Mouse (Mus musculus): ENCODE measurements around the gene Nrp2.

The Nrp2 gene

DNA sequence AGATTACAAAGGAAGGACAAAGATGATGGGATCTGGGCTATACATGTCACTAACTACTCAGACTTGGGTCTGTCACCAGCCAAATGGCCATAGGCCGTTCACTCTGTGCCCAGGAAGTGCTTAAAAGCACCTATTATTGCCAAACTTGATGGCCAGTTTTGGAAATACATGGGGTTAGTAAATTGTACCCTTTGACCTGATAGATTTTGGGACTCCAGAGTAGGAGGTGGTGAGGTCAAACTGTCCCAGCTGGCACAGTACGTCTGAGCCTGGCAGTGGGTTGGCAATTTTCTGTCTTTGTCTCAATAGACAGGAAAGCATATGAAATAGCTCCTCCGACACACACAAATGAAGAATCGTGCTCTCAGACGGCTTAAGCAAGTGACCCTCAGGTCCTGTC is 20.8 kb downstream of the Nrp2 start:
- DNase-seq (ENCODE audit: low spot score in 2 of 2) = no peak

DNA sequence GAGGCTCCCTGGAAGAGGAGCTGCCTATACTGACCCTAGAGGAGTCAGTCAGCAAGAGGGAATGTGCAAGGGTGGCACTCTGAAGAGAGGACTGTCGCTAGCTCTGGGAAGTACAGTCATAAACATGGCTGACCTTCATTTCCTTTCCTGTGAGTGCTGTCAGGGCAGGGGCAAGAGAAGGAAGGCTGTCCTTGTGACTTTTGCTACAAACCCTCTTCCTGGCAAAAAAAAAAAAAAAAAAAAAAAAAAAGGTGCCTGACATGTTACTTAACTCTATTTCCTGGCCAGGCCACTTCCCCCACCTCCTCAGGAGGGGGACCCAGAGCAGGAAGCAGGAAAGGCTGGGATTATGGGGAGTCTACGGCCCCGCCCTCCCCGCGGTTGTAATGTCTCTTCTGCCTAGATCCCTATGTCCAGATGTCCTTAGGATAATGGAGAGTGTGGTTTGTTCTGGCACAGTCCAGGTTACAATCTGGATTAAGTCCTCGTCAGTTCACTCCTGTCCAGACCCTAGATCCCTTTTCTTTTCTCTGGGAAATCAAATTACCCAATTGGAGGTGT is 21.5 kb downstream of the Nrp2 start:
- DNase-seq (ENCODE audit: low spot score in 2 of 2) = no peak

DNA sequence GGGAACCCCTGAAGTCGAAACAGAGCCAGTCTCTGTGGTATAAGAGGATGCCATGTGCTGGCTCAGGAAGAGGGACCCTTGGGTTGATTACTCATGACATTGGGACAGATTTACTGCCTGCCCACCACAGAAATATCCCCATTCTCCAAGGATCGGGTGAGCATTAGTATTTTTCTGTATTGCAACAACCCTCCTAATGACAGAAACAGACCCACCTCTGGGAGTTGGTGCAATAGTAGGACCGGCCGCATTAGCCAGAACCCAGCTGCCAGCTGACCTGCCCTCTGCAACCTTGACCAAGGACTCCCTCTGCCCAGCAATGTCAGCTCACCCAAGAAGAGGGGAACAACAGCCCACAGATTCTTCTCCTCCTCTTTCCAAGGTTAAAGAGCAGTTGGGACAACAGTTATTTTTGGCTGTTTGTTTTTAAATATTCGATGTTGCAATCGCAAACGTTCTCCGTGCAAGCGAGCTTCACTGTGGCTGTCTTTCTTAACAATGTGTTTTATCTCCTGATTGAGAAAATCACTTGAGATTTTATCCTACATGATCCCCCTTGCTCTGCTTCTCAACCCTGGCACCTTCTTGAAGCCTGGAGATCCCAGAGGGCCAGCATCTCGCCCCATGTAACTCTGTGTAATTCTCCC is 22.1 kb downstream of the Nrp2 start:
- no peak for DNase-seq (ENCODE audit: low spot score in 2 of 2)

DNA sequence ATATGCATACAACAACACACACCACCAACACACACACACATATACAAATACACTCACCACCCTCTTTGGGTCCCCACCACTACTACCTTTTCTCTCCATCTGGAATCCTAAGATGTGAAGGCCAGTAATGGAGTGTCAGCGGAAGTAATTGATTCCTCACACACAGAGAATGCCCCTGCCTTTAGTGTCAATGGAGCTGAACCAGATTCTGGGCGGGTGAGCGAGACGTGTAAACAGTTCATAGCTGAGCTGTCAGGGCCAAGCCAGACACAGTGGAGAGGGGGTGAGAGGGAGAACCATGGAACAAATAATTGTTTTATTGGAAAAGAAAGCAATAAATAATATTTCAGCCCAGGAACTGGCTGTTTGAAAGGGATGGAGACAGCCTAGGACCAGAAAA is 24.1 kb downstream of the Nrp2 start:
- DNase-seq (ENCODE audit: low spot score in 2 of 2) = no peak

- no peak for DNase-seq (ENCODE audit: low spot score in 2 of 2)
Measured at GRCm38 (mm10) chr1:62728421-62728820, 25.3 kb downstream of the Nrp2 start.

DNA sequence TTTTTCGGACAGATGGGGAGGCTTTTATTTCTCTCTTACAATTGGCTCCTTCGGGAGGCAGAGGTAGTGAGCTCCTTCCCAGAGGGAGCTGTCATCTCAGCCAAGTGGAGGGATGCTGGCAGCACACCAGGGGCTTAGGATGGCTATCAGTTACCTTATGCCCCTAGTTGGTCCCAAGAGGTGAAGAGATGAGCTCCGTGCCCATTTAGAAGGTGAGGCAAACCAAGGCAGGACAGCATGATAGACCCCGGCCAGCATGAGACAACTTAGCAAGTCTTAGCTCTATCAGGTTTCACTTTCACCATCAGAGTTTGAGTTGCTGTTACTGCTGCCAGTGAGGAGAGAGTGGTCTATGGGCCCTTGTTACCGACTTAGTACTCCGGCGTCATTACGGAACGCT is 25.8 kb downstream of the Nrp2 start:
- no peak for DNase-seq (ENCODE audit: low spot score in 2 of 2)

GRCm38 (mm10) chr1:62729345-62730150 is 26.5 kb downstream of the Nrp2 start:
- no peak for DNase-seq (ENCODE audit: low spot score in 2 of 2)

GRCm38 (mm10) chr1:62732036-62732435 is 29.0 kb downstream of the Nrp2 start:
- DNase-seq (ENCODE audit: low spot score in 2 of 2) = no peak

DNA sequence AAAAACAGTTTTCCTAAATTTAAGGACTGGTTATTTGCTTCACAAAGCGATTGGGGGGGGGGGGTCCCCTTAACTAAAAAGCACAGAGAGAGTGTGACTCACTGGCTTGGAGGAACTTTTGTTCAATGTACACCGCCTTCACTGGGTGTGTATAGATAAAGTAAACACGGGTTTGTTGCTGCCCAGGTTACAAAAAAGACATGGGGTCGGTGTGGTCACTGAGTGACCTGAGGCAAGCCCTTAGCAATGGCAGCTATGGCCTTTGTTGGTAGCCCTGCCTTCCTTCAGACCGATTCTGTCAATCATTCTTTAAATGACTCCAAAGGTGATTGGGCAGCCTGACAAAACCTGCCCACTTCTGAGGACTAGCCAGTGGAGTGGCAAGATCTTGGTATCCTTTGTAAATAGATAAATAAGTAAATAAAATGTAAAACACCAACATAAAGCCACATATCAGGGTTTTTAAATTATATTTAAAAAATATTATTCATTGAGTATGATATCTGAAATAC is 31.4 kb downstream of the Nrp2 start:
- DNase-seq (ENCODE audit: low spot score in 2 of 2) = no peak

DNA sequence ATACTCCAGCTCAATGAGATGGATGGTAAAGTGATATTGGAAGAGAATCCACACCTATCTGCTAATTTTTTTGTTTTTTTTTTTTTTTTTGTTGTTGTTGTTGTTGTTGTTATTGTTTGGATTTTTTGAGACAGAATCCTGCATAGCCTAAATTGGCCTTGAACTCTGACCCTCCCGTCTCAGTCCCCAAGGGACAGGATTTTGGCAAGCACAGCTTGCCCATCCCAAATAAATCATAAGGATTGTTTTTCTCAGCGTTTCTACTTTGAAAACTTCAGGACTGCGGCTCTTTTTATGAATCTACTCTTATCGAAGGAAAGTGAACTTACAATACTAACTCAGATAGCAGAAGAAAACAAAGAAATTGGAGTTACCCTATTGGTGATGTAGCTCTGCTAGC is 31.9 kb downstream of the Nrp2 start:
- DNase-seq (ENCODE audit: low spot score in 2 of 2) = no peak

DNA sequence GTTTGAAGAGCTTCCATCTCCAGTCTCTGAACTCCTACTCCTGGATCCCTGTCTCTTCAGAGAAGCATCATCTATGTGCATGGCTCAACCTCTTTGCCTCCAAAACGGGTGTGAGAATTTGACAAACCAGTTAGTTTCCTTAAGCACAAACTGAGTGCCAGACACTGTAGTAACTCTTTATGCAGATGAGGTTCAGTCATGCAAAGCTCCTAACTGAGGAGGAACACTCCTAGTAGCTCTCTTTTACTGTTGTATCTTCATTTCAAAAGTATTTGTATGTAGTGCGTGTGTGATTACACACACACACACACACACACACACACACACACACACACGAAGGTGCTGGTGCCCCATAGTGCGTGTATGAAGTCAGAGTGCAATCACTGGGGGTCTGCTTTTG is 32.8 kb downstream of the Nrp2 start:
- DNase-seq (ENCODE audit: low spot score in 2 of 2) = no peak

DNA sequence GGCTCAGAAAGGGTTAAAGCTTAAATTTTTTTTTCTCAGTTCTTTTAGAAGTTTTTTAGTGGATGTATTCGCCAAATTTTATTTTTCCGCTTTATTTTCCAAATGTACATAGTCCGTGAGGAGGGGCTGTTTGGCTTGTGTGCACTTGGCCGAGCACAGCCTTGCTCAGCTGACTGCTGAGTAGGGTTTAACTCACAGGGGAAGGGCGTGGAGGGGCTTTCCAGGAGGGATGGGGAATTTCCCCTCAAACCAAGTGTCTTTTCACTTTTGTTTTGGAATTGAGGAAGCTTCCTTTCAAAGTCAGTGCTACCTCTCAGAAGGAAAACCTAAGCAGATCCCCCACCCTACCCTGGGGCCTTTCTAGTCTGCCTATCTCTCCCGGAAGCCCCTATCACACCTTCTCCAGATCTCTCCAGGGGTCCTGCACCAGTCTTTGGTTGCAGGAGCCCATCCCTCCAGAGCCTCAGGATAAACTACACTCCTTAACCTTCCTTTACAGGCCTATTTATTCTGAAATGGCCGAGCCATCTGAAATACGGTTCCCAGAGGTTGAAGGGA is 33.4 kb downstream of the Nrp2 start:
- no peak for DNase-seq (ENCODE audit: low spot score in 2 of 2)

DNA sequence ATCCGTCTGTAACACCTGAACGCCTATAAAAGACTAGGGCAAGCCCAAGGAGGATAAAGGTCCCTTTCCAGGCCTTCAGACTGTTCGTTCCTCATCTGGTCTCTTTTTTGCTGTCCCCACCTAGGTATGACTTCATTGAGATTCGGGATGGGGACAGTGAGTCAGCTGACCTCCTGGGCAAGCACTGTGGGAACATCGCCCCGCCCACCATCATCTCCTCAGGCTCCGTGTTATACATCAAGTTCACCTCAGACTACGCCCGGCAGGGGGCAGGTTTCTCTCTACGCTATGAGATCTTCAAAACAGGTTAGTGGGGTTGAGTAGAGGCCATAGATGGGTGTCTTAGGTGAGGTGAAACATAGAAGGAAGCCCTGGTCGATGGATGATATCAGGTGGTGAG is 35.1 kb downstream of the Nrp2 start:
- no peak for DNase-seq (ENCODE audit: low spot score in 2 of 2)

GRCm38 (mm10) chr1:62742092-62742491 is 39.0 kb downstream of the Nrp2 start:
- no peak for DNase-seq (ENCODE audit: low spot score in 2 of 2)

DNA sequence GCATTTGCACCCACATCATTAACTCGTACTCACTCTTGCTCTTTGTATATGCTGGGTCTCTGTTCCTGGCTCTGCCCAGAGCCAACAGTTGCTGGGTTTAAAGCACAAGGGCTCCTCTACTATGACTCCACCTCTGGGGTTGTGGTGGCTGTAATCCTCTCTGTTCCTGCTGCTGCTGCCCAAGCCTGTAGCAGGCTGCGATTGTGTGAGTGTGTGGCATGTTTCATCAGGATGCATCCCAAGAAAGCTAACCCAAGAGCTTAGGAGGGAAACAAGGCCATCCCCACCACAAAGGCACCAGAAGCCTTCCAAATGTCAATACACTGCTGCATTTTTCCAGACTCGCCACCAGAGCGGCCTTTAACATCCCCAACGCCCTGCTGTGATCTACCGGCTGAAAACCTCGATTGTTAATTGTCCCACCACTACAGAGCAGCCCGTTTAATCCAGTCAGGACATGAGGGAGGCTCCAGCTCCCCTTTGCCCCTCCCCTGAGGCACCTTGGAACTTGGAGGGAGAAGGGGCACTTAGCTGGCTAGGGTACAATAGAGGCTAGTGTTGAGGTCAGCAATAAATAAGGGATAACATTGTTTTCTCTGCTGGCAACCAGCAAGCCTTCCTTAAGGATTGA is 40.1 kb downstream of the Nrp2 start:
- no peak for DNase-seq (ENCODE audit: low spot score in 2 of 2)

- DNase-seq (ENCODE audit: low spot score in 2 of 2) = no peak
Measured at GRCm38 (mm10) chr1:62745889-62746288, 42.8 kb downstream of the Nrp2 start.

DNA sequence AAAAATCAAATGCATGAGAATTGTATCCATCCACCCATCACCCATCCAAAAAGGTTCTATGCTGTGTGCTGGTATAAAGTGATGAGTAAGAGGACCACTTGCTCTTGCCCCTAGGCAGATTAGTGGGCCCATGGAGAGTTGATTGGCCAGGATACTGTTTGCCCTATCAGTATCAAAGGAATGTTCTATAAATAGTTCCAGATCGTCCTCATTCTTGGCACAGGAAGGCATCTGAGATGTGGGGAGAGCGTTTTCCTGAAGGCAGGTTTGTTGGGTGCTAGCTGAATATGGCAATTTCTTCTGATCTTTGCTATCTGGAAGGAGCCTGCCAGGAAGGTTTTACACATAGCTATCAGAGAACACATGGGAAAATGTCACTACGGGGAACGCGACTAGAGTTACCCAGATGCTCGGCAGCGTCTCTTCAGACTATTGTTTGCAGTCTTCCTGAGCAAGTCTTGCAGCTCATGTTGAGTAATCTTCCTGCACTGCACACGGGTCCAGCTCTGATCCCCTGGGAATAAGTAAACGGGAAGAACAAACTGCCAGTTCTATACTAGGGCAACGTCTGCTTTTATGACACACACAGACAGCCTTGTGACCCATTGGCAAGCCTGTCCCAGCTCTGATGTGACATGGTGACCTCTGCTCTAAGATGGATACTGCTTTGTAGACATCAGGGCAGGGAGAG is 44.5 kb downstream of the Nrp2 start:
- no peak for DNase-seq (ENCODE audit: low spot score in 2 of 2)

- DNase-seq (ENCODE audit: low spot score in 2 of 2) = no peak
Measured at GRCm38 (mm10) chr1:62748361-62748760, 45.3 kb downstream of the Nrp2 start.

GRCm38 (mm10) chr1:62749716-62750115 is 46.6 kb downstream of the Nrp2 start:
- no peak for DNase-seq (ENCODE audit: low spot score in 2 of 2)

GRCm38 (mm10) chr1:62750408-62751008 is 47.4 kb downstream of the Nrp2 start:
- DNase-seq (ENCODE audit: low spot score in 2 of 2) = no peak

All from spleen, postnatal 10 days (tissue).